In genomic region chr6:95098366-95099109, GRCm38 (mm10) we compare ENCODE assay signal across 9 mouse cellular contexts. TPM values are rescaled to one million over a fixed set of nuclear protein-coding genes. Genes with fewer than 3 reads are reported as not detected.
A peak's percentile ranks its signal among the peaks of the same experiment; 100 is the strongest.
DNase-seq lines count a peak whose midpoint lies in the region; ATAC-seq and TF ChIP-seq lines count a peak whose summit lies in the region.
"Had no signal": no experiment of that assay in that cellular context is flagged by ENCODE, and none has a peak within 500 bp of the region (broad histone marks: within the 10 kb centered on the region; RNA-seq: fewer than 3 reads in every experiment).

No protein-coding gene starts in this region.

- dilution Hi-C loops in CH12.LX (cut with MboI; ENCODE audit: extremely low pct_ligation_motif_present, extremely low pct_unique_long_range_greater_than_20kb, low sequenced_read_pairs): no loop called here

- peak; percentile 63 for DNase-seq in CH12.LX (ENCODE audit: extremely low read depth)
- peak; percentile 85 to 89 for DNase-seq in adrenal gland, postnatal 36 days
- peak; percentile 95 for DNase-seq in embryonic facial prominence, embryonic 14.5 days (ENCODE audit: low spot score)
- DNase-seq in heart, postnatal 0 days (ENCODE audit: low spot score): peak; percentile 56
- peak; percentile 72 to 91 for DNase-seq in layer of hippocampus, adult 2 months (ENCODE audit: low spot score in 2 of 2)
- DNase-seq in retina, adult 2 months (ENCODE audit: low read depth, low spot score): peak; percentile 34
- DNase-seq in thymus, postnatal 10 days (ENCODE audit: low spot score in 2 of 2): peak; percentile 41 to 75

- H3K4me1 ChIP-seq in CH12.LX (ENCODE audit: control insufficient read depth in 1 of 2, insufficient read depth in 2 of 2): peaks cover 0 to 4% of the 10 kb centered on the region in 2 experiments; a peak in 2 of 4 replicates
- 0 out of 2 replicates have a peak, but pooled peaks cover 3% of the 10 kb centered on the region for H3K4me1 ChIP-seq in embryonic facial prominence, embryonic 14.5 days (ENCODE audit: control insufficient read depth, insufficient read depth, low read length)
- no peaks in the 10 kb centered on the region for H3K4me1 ChIP-seq in heart, postnatal 0 days (ENCODE audit: control insufficient read depth, insufficient read depth)
- H3K4me1 ChIP-seq in lung, embryonic 16.5 days (replicated peaks; ENCODE audit: control insufficient read depth, insufficient read depth, low read length): no peaks in the 10 kb centered on the region; the same call in 1 of the 2 replicates

- H3K4me2 ChIP-seq in CH12.LX (ENCODE audit: insufficient read depth, low read depth, poor library complexity, severe bottlenecking): no peak overlapping the region; the same call in 1 of the 2 replicates
- H3K4me2 ChIP-seq in embryonic facial prominence, embryonic 14.5 days (ENCODE audit: low read depth, low read length): no peak overlapping the region; the same call in 1 of the 2 replicates
- no peak overlapping the region for H3K4me2 ChIP-seq in heart, postnatal 0 days (ENCODE audit: low read depth, low read length)
- H3K4me2 ChIP-seq in lung, embryonic 16.5 days (ENCODE audit: low read depth, low read length): peak overlapping the region; percentile 32; the same call in 1 of the 2 replicates
- H3K4me2 ChIP-seq: hindbrain, embryonic 15.5 days had no signal

- peak; percentile 77 to 84 for TF ChIP-seq CTCF in CH12.LX (conservative IDR thresholded peaks at IDR 0.05 in 1 of 2, IDR thresholded peaks at IDR 0.05 in 1 of 2; ENCODE audit: low read depth in 2 of 2, low read length in 2 of 2)
- TF ChIP-seq CTCF in heart, postnatal 0 days (IDR thresholded peaks at IDR 0.05; ENCODE audit: low read depth): peak; percentile 90
- peak; percentile 96 for TF ChIP-seq CTCF in layer of hippocampus, adult 2 months (conservative IDR thresholded peaks at IDR 0.05)

- in situ Hi-C loops in CH12.LX (cut with MboI; ENCODE audit: low pct_ligation_motif_present, low pct_unique_long_range_greater_than_20kb, low sequenced_read_pairs): no loop called here

- no peak overlapping the region for H3K9ac ChIP-seq in CH12.LX (ENCODE audit: insufficient read depth, low read depth)
- H3K9ac ChIP-seq in embryonic facial prominence, embryonic 14.5 days (ENCODE audit: low read depth, low read length): no peak overlapping the region
- no peak overlapping the region for H3K9ac ChIP-seq in heart, postnatal 0 days (replicated peaks; ENCODE audit: low read depth, low read length)
- H3K9ac ChIP-seq in lung, embryonic 16.5 days (ENCODE audit: low read length): no peak overlapping the region
- H3K9ac ChIP-seq: hindbrain, embryonic 15.5 days had no signal

- 22% methylated on average over 21 of the region's 21 CpGs for WGBS in embryonic facial prominence, embryonic 14.5 days
- WGBS in heart, postnatal 0 days: 19% methylated on average over 21 of the region's 21 CpGs
- WGBS in lung, embryonic 16.5 days: 14% methylated on average over 21 of the region's 21 CpGs

- no peak overlapping the region for H3K4me3 ChIP-seq in CH12.LX (replicated peaks in 1 of 3; ENCODE audit: low read depth in 2 of 3, low read length in 2 of 3, poor library complexity in 1 of 3)
- no peak overlapping the region for H3K4me3 ChIP-seq in embryonic facial prominence, embryonic 14.5 days (ENCODE audit: low read depth, low read length)
- H3K4me3 ChIP-seq in heart, postnatal 0 days (ENCODE audit: low read depth, low read length): no peak overlapping the region
- no peak overlapping the region for H3K4me3 ChIP-seq in layer of hippocampus, adult 2 months
- H3K4me3 ChIP-seq in lung, embryonic 16.5 days (ENCODE audit: low read length): no peak overlapping the region
- H3K4me3 ChIP-seq: hindbrain, embryonic 15.5 days had no signal

- H3K79me2 ChIP-seq in CH12.LX (replicated peaks; ENCODE audit: control insufficient read depth, extremely low read depth, insufficient read depth, poor library complexity, severe bottlenecking): no peaks in the 10 kb centered on the region

- H3K9me3 ChIP-seq in CH12.LX (replicated peaks; ENCODE audit: low read length): no peaks in the 10 kb centered on the region
- H3K9me3 ChIP-seq in embryonic facial prominence, embryonic 14.5 days (ENCODE audit: control insufficient read depth, low read length): no peaks in the 10 kb centered on the region
- no peaks in the 10 kb centered on the region for H3K9me3 ChIP-seq in heart, postnatal 0 days (replicated peaks; ENCODE audit: control insufficient read depth, low read length)
- H3K9me3 ChIP-seq in lung, embryonic 16.5 days (ENCODE audit: control insufficient read depth, low read length): no peaks in the 10 kb centered on the region
- H3K9me3 ChIP-seq: hindbrain, embryonic 15.5 days had no signal

- ATAC-seq in embryonic facial prominence, embryonic 14.5 days (ENCODE audit: low read depth): peak; percentile 90
- ATAC-seq in heart, postnatal 0 days (ENCODE audit: insufficient read depth, low read depth): peak; percentile 36; the same call in 1 of the 2 replicates
- ATAC-seq in lung, embryonic 16.5 days (ENCODE audit: low read depth): peak; percentile 56; the same call in 1 of the 2 replicates

- TF ChIP-seq RAD21 in CH12.LX (IDR thresholded peaks at IDR 0.05; ENCODE audit: low read depth, low read length): peak; percentile 72

- H3K27me3 ChIP-seq in CH12.LX (replicated peaks): no peaks in the 10 kb centered on the region
- no peaks in the 10 kb centered on the region for H3K27me3 ChIP-seq in embryonic facial prominence, embryonic 14.5 days (replicated peaks; ENCODE audit: control insufficient read depth, insufficient read depth, low read length)
- no peaks in the 10 kb centered on the region for H3K27me3 ChIP-seq in heart, postnatal 0 days (ENCODE audit: control insufficient read depth, insufficient read depth, low read length)
- H3K27me3 ChIP-seq in lung, embryonic 16.5 days (ENCODE audit: control insufficient read depth, insufficient read depth, low read depth, low read length): no peaks in the 10 kb centered on the region
- H3K27me3 ChIP-seq: hindbrain, embryonic 15.5 days had no signal

- H3K27ac ChIP-seq in CH12.LX (ENCODE audit: insufficient read depth, low read depth): no peak overlapping the region
- H3K27ac ChIP-seq in embryonic facial prominence, embryonic 14.5 days (replicated peaks; ENCODE audit: low read depth, low read length): no peak overlapping the region
- H3K27ac ChIP-seq in heart, postnatal 0 days (ENCODE audit: low read depth): no peak overlapping the region
- H3K27ac ChIP-seq in layer of hippocampus, adult 2 months: no peak overlapping the region
- H3K27ac ChIP-seq in lung, embryonic 16.5 days (ENCODE audit: low read length): no peak overlapping the region
- H3K27ac ChIP-seq: hindbrain, embryonic 15.5 days had no signal

- TF ChIP-seq POLR2A in CH12.LX (IDR thresholded peaks at IDR 0.05; ENCODE audit: low read depth, low read length): no peak

- H3K36me3 ChIP-seq in CH12.LX (replicated peaks in 1 of 2; ENCODE audit: control insufficient read depth in 1 of 2, insufficient read depth in 1 of 2, low read length in 1 of 2): no peaks in the 10 kb centered on the region
- H3K36me3 ChIP-seq in embryonic facial prominence, embryonic 14.5 days (ENCODE audit: control insufficient read depth, insufficient read depth, low read length): no peaks in the 10 kb centered on the region
- no peaks in the 10 kb centered on the region for H3K36me3 ChIP-seq in heart, postnatal 0 days (replicated peaks; ENCODE audit: control insufficient read depth, insufficient read depth, low read length)
- no peaks in the 10 kb centered on the region for H3K36me3 ChIP-seq in lung, embryonic 16.5 days (ENCODE audit: control insufficient read depth, insufficient read depth, low read length)
- H3K36me3 ChIP-seq: hindbrain, embryonic 15.5 days had no signal

- TF ChIP-seq EP300 in CH12.LX (IDR thresholded peaks at IDR 0.05; ENCODE audit: low read length): no peak
- no peak for TF ChIP-seq EP300 in heart, postnatal 0 days (IDR thresholded peaks at IDR 0.05; ENCODE audit: low read depth)

TF ChIP-seq in CH12.LX, 34 proteins besides CTCF, POLR2A, EP300 and RAD21:
- TF ChIP-seq ZMIZ1 (IDR thresholded peaks at IDR 0.05; ENCODE audit: low read depth, low read length) (no peak), NELFE (IDR thresholded peaks at IDR 0.05; ENCODE audit: low read depth, low read length) (peak; percentile 34; the same call in 1 of the 2 replicates), HCFC1 (IDR thresholded peaks at IDR 0.05; ENCODE audit: low read depth, low read length) (no peak), RCOR1 (conservative IDR thresholded peaks at IDR 0.05; ENCODE audit: low read depth, low read length) (no peak), BHLHE40 (IDR thresholded peaks at IDR 0.05; ENCODE audit: low read depth, low read length) (no peak), SMC3 (IDR thresholded peaks at IDR 0.05; ENCODE audit: low read depth, low read length) (peak; percentile 60)

RNA-seq across cellular contexts. Expression of gene Kbtbd8, which starts 18.5 kb away (rescaled TPM):
- total RNA-seq in CH12.LX (2012; rRNA removed) (1.9 and 3.5 TPM in 2 replicates), CH12.LX (2014; rRNA removed) (12.3 and 12.6 TPM in 2 replicates)
- 4.2 and 5.0 TPM in 2 replicates for polyA plus RNA-seq in CH12.LX (2012; ENCODE audit: insufficient read length, low read depth)
- total RNA-seq in adrenal gland, postnatal 36 days (2021): 1 to 10 TPM; 3.8 to 4.2 TPM
- 3.6 and 5.0 TPM in 2 replicates for polyA plus RNA-seq in embryonic facial prominence, embryonic 14.5 days (2014; fragmentation: Nextera tagmentation; extraction: Ambion mirVana)
- 0.12 TPM in 1 of 2 replicates, not detected in the other for total RNA-seq in heart, postnatal 0 days (2014; rRNA removed; ENCODE audit: low replicate concordance)
- 0.12 and 0.25 TPM in 2 replicates for polyA plus RNA-seq in heart, postnatal 0 days (2015; fragmentation: Nextera tagmentation; extraction: Ambion mirVana)
- total RNA-seq in layer of hippocampus, adult 2 months (2021): 1 to 10 TPM; 6.8 to 7.7 TPM
- polyA plus RNA-seq in lung, embryonic 16.5 days (2015; fragmentation: Nextera tagmentation; extraction: Ambion mirVana): 1.5 and 2.2 TPM in 2 replicates

Comparison
In these comparisons a context has a peak if more than half of its experiments do, and no peak if none do; other contexts are left out.
1. DNase-seq: peak in every context shown above with its lines; median percentile 95 in embryonic facial prominence, embryonic 14.5 days; 87 in adrenal gland, postnatal 36 days; 82 in layer of hippocampus, adult 2 months; 63 in CH12.LX; 58 in thymus, postnatal 10 days; 56 in heart, postnatal 0 days; 34 in retina, adult 2 months.
2. ATAC-seq: peak in every context shown above with its lines; median percentile 90 in embryonic facial prominence, embryonic 14.5 days; 56 in lung, embryonic 16.5 days; 36 in heart, postnatal 0 days.